Mouse (Mus musculus) limb, embryonic 10.5 days (tissue): ENCODE results near the gene Cldn6. TPM values are rescaled to one million over a fixed set of nuclear protein-coding genes. Genes with fewer than 3 reads are reported as not detected.

Experiments
- DNase-seq: peaks from one replicate; pipeline ENCODE4 v3.0.0-alpha.2; 2017; ENCODE audit warnings: low spot score
- H3K27ac ChIP-seq: fragments of 300-500 bp; sonication (generic); 2 replicates; pipeline ENCODE4 v1.5.1; 2016; ENCODE audit warnings: mild to moderate bottlenecking
- H3K27me3 ChIP-seq: fragments of 300-500 bp; sonication (generic); 2 replicates; pipeline ENCODE4 v1.6.1; 2016; ENCODE audit warnings: low read depth, mild to moderate bottlenecking; ENCODE audit not compliant: poor library complexity, severe bottlenecking
- H3K36me3 ChIP-seq: fragments of 300-500 bp; sonication (generic); 2 replicates; pipeline ENCODE4 v1.6.1; 2016; ENCODE audit warnings: mild to moderate bottlenecking, moderate library complexity
- H3K4me1 ChIP-seq: fragments of 300-500 bp; sonication (generic); 2 replicates; pipeline ENCODE4 v1.6.1; 2016
- H3K4me3 ChIP-seq: fragments of 300-500 bp; sonication (generic); 2 replicates; pipeline ENCODE4 v1.5.1; 2016; ENCODE audit warnings: mild to moderate bottlenecking, moderate library complexity
- H3K9me3 ChIP-seq: fragments of 300-500 bp; sonication (generic); replicated peaks from 2 replicates; pipeline ENCODE4 v1.6.1; 2016; ENCODE audit warnings: mild to moderate bottlenecking
- WGBS: fragments of 180-500 bp; shearing (Covaris S2); methylation state at CpG from one replicate; pipeline ENCODE4 v1.1.7; 2016; 5-methylcytosine and 5-hydroxymethylcytosine counted together
- polyA plus RNA-seq: library from polyadenylated mRNA; unstranded; fragments of >200 nt; fragmentation: Nextera tagmentation; extraction: Ambion mirVana; gene quantifications from 2 replicates; pipeline ENCODE4 v1.2.1, GENCODE M21; 2016

Gene Cldn6
- polyA plus RNA-seq, 1 experiment from 2014 or later: 32.7 TPM

DNA sequence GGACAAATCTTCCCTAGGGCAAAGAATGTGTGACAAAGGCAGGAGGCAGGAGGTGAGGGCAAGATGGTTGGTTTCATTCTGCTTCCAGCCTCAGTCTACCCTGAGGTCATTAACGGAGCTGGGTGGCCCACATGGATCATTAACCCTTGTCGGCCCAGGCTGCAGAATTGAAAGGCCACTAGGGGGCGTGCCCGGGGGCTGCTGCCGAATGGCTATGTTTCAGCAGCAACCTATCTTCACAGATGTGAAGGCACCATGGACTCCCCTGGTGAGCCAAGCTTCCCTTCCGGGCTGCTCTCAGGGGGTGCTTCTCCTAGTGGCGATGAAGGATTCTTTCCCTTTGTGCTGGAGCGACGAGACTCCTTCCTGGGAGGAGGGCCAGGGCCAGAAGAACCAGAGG, 17.5 kb upstream of the Cldn6 start:
- Histone ChIP-seq H3K27ac (no peak overlapping the region), H3K4me1 (peaks cover 27% of the 10 kb centered on the region), H3K36me3 (peaks cover 5% of the 10 kb centered on the region), H3K9me3 (no peaks in the 10 kb centered on the region), H3K27me3 (peaks cover 52% of the 10 kb centered on the region), H3K4me3 (no peak overlapping the region)
- 3% methylated on average over 9 of the region's 9 CpGs for WGBS
- DNase-seq: peak; percentile 63

DNA sequence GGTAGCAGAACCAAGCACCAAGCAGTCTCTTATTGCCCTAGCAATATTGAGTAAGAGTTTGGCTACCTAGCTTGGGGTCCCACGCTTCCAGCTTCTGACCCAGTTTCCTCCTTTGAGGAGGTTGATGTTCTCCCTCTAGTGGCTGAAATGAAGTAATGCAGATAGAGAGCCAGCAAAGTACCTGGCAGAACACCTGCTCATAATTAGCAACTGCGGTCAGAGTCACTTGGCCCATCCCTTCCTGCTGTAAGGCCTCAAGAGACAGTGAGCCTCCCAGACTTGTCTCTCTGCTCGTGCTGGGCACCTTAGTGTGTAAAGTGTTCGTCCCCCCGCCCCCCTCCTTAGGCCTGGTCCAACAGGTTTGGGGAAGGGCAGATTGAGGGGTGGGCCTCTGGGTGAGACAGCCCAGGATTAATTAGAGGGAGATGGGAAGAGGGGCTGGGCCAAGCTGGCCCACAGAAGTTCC, 14.5 kb upstream of the Cldn6 start:
- Histone ChIP-seq H3K4me3 (no peak overlapping the region), H3K27ac (no peak overlapping the region), H3K27me3 (peaks cover 43% of the 10 kb centered on the region), H3K36me3 (peaks cover 35% of the 10 kb centered on the region), H3K9me3 (no peaks in the 10 kb centered on the region), H3K4me1 (peaks cover 27% of the 10 kb centered on the region)
- peak; percentile 53 for DNase-seq
- WGBS: 14% methylated on average over 5 of the region's 5 CpGs

DNA sequence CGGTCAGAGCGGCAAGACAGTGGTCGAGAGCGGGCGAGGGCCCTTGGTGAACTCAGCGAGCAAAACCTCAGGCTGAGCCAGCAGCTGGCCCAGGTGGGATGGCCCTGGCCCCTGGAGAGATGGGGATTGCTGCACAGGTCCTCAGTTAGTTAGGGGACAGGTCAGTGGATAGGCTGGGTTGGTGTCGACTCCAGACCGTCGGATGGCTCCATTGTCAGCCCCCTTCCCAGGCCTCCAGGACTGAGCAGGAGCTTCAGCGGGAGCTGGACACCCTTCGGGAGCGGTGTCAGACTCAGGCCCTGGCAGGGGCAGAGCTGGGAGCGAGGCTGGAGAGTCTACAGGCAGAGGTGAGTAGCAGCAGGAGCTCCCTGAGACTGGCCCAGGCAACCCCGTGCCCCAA, 13.5 kb upstream of the Cldn6 start:
- 81% methylated on average over 14 of the region's 14 CpGs for WGBS
- H3K27ac ChIP-seq: peak overlapping the region; percentile 32; the same call in 1 of the 2 replicates
- H3K4me1 ChIP-seq: peaks cover 24% of the 10 kb centered on the region
- peaks cover 45% of the 10 kb centered on the region for H3K36me3 ChIP-seq
- H3K27me3 ChIP-seq: peaks cover 34% of the 10 kb centered on the region
- H3K9me3 ChIP-seq: no peaks in the 10 kb centered on the region
- no peak for DNase-seq
- H3K4me3 ChIP-seq: no peak overlapping the region

DNA sequence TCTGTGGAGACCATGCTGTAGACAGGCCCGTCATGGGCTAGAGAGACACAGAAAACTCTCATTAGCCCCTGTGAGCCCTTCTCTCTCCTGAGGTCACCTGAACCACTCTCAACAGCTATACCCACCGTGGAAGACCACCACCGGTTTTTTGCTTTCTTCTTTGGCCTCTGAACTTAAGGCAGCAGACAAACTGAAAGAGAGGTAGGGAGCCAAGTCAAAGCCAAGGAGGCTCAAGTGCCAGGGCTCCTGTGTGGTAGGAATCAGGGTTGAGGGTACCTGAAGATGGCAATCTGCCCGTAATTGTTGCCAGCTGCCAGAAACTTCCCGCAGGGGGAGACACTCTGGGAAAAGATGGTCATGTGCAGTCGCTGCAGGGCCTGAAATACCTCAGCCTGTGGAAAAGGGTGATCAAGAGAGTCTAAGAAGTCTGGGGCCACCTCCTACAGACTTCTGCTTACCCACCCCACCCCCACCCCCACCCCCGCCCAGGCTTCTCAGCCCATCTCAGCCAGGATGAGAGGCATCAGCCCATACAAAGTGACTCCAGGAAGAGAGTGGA, 8.5 kb upstream of the Cldn6 start:
- 90% methylated on average over 7 of the region's 7 CpGs for WGBS
- Histone ChIP-seq H3K4me3 (no peak overlapping the region), H3K36me3 (peaks cover 48% of the 10 kb centered on the region), H3K27me3 (peaks cover 16% of the 10 kb centered on the region), H3K4me1 (peaks cover 43% of the 10 kb centered on the region), H3K9me3 (no peaks in the 10 kb centered on the region), H3K27ac (no peak overlapping the region)
- DNase-seq: no peak

DNA sequence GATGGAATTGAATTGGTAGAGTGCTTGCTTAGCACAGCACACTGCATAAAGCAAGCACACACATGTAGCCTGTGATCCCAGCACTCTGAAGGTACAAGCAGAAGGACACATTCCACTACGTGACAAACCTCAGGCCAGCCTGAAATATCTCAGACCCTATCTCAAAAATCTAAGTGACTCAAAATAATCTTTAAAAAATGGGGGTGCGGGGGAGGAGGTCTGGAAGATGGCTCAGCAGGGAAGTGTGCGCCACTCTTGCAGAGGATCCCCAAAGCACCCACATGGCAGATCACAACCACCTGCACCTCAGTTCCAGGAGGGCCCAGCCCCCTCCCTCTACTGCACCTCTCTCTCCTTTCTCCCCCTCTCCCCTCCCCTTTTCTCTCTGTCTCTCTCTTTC, 7.5 kb upstream of the Cldn6 start:
- Histone ChIP-seq H3K4me3 (no peak overlapping the region), H3K36me3 (peaks cover 43% of the 10 kb centered on the region), H3K9me3 (no peaks in the 10 kb centered on the region), H3K27ac (no peak overlapping the region), H3K4me1 (peaks cover 46% of the 10 kb centered on the region), H3K27me3 (peaks cover 25% of the 10 kb centered on the region)
- WGBS: 88% methylated on average over 3 of the region's 3 CpGs
- DNase-seq: no peak

DNA sequence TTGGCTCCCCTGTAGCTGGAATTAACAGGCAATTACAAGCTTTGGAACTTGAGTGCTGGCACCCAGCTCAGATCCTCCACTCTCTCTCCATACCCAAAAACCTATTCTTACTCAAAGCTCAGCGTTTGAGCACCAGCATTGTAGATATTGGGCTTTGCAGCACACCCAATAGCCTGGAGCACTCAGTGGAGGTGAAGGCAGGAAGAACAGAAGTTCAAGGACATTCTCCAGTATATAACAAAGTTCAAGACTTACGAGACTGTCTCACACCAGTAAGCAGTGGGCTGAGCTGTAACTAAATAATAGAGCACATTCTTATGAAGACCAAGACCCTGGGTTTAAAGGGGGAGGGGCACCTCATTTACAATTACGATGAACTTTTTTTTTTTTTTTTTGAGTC, 6.3 kb upstream of the Cldn6 start:
- H3K36me3 ChIP-seq: peaks cover 31% of the 10 kb centered on the region
- no peaks in the 10 kb centered on the region for H3K9me3 ChIP-seq
- DNase-seq: no peak
- 70% methylated on average over 3 of the region's 3 CpGs for WGBS
- H3K27ac ChIP-seq: no peak overlapping the region
- H3K4me3 ChIP-seq: peak overlapping the region; percentile 68
- H3K27me3 ChIP-seq: peaks cover 31% of the 10 kb centered on the region
- peaks cover 53% of the 10 kb centered on the region for H3K4me1 ChIP-seq

DNA sequence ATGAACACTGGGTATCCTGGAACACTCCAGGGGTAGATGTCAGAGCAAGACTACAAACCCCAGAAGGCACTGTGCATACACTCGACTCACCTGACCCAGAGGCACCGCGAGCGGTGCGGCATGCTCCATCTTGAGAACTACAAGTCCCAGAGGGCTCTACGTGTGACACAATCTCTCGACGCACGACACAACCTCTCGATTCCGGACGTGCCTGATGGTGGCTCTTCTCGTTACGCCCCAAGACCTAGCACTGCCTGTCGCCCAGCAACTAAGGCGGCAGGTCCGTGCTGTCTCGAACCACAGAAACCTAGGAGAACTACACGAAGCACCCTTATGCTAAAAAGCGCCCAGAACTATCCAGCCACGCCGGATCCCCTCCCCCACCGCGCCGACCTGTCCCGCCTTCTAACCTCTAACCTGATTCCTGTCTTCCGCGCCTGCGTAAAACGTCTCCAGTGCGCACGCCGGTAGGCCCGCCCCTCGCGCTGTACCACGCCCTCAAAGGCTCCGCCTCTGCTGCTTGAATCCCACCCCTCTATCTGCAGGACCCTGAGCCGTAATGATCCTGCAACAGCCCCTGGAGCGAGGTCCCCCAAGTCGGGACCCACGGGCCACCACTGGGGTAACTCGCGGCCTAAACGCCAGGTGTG, 5.5 kb upstream of the Cldn6 start, which contains the start of the genes Hcfc1r1 and Thoc6:
Gene Hcfc1r1, plus strand, starts transcription at position 173 of the 650 bp plus-strand sequence.
Gene Thoc6, minus strand, starts transcription at position 459 of the 650 bp plus-strand sequence.
- no peaks in the 10 kb centered on the region for H3K9me3 ChIP-seq
- H3K4me1 ChIP-seq: peaks cover 53% of the 10 kb centered on the region
- H3K27ac ChIP-seq: peak within 1 kb of the TSS; percentile 93
- under 1% methylated on average over 45 of the region's 45 CpGs for WGBS
- DNase-seq: peak; percentile 92
- peaks cover 23% of the 10 kb centered on the region for H3K36me3 ChIP-seq
- peak within 1 kb of the TSS; percentile 68 for H3K4me3 ChIP-seq
- H3K27me3 ChIP-seq: peaks cover 39% of the 10 kb centered on the region

DNA sequence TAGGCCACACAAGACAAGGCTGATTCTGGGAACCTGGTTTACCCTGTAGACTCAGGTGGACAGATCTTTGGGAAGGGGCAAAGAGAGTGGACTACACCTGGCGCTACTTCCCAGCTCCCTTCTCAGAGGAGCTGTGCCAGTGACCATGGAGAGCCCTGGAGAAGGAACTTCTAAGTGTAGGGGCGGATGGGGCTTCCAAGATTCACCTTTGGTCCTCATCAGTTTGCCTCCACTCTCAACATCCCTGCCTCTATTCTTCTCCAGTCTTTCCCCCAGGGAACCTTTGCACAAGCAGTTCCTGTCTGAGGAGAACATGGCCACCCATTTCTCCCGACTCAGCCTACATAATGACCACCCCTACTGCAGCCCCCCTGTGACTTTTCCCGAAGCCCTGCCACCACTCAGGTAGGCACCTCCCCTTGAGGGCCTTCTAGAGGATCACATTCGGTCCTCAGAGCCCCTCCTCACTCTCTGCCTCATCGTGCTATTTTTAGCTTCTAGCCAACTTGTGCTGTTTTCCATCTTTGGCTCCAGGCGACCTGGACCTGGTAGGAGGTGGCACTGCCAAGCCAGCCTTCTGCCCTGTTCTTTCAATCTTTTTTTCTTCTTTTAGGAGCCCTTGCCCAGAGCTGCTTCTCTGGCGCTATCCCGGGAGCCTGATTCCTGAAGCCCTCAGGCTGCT, 4.6 kb upstream of the Cldn6 start:
- no peak for DNase-seq
- H3K4me1 ChIP-seq: peaks cover 58% of the 10 kb centered on the region
- peaks cover 47% of the 10 kb centered on the region for H3K27me3 ChIP-seq
- no peaks in the 10 kb centered on the region for H3K9me3 ChIP-seq
- peak overlapping the region; percentile 93; the same call in 1 of the 2 replicates for H3K27ac ChIP-seq
- H3K4me3 ChIP-seq: peak overlapping the region; percentile 68
- WGBS: 34% methylated on average over 9 of the region's 9 CpGs
- H3K36me3 ChIP-seq: peaks cover 15% of the 10 kb centered on the region

DNA sequence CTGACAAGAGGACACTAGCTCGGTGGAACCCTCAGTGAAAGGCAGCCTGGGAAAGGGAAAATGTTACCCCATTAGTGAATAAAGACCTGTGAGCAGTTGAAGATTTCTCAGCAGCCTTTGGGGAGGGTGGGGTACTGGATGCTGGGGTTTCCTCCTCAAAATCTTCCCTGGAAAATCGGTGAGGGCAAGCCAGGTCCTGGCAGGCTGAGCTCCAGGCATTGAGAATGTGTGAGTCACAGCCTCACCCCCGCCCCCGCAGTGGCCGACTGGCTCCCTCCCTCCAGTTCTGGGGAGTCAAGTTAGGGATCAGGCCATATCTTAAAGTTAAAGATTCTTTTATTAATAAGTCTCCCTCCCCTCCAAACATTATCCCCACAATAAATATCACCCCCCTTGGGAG, 3.9 kb upstream of the Cldn6 start:
- 25% methylated on average over 5 of the region's 5 CpGs for WGBS
- Histone ChIP-seq H3K36me3 (peaks cover 7% of the 10 kb centered on the region), H3K27ac (no peak overlapping the region), H3K27me3 (peaks cover 54% of the 10 kb centered on the region), H3K9me3 (no peaks in the 10 kb centered on the region), H3K4me1 (peaks cover 62% of the 10 kb centered on the region), H3K4me3 (peak overlapping the region; percentile 68; the same call in 1 of the 2 replicates)
- no peak for DNase-seq

DNA sequence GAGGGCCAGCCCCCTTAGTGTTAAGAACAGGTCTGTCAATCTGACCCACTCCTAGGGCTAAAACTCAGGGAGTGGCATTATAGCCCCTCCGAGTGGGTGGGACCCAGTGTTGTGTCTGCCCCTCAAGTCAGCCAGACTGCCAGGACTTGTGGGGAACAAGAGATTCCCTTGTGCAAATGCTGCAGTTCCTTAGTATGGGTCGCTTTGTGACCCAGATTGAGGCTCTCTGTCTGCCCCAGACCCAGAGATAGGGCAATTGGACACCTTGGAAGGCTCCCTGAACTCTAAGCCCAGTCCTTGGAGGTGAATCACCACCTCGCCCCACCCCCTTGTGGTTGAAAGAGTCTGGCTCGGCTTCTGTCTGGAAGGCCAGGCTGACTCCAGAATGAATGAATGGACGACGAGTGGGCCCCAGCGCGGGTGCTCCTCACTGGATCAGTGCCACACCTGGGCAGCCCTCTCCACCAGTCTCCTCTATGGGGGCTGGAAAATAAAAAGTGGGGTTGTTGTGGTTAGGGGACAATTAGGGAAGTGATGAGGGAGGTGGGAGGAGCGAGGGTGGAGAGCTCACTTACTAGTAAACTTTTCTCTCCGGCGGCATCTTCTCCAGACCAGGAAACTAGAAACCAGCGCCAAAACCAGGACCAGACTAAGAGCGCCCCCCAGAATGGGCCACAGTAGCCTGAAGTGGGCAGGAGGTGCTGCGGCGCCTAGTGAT, 3.3 kb upstream of the Cldn6 start:
- whole genome bisulfite sequencing: 9% methylated on average over 15 of the region's 15 CpGs
- no peak overlapping the region for H3K27ac ChIP-seq

DNA sequence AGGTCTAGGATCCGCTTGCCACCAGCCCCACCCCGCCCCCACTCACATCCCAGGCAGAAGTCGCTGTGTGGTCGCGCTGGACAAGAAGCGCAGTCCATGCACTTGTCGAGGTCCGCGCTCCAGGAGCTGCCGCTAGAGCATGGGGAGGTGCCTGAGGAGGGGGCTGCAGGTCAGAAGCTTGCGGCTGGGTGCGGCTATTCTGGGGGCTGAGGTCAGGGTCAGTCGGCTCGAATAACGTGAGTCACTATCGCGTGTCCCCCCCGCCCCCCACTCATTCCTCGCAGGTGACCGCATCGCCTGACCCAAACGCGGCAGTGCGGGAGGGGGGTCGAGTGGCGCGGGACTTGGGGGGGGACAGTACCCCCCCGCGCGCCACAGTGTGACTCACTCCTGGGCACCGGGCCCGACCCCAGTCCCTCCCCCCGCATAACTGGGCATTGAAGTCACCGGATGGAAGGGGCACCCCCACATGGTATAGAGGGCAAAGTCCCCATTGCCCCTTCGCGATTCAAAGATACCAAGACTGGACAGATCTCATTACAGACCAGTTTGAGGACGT, 2.5 kb upstream of the Cldn6 start:
- Histone ChIP-seq H3K27me3 (peaks cover 69% of the 10 kb centered on the region), H3K4me3 (peak overlapping the region; percentile 58), H3K4me1 (peaks cover 62% of the 10 kb centered on the region), H3K36me3 (no peaks in the 10 kb centered on the region), H3K27ac (peak overlapping the region; percentile 37; the same call in 1 of the 2 replicates), H3K9me3 (no peaks in the 10 kb centered on the region)
- under 1% methylated on average over 37 of the region's 37 CpGs for WGBS
- DNase-seq: peak; percentile 60

More for the DNA sequence above, 3.3 kb upstream of the Cldn6 start:
- Histone ChIP-seq H3K27me3 (peaks cover 60% of the 10 kb centered on the region), H3K4me3 (peak overlapping the region; percentile 58), H3K4me1 (peaks cover 62% of the 10 kb centered on the region), H3K9me3 (no peaks in the 10 kb centered on the region), H3K36me3 (peaks cover 1% of the 10 kb centered on the region)
- peak; percentile 51 for DNase-seq

DNA sequence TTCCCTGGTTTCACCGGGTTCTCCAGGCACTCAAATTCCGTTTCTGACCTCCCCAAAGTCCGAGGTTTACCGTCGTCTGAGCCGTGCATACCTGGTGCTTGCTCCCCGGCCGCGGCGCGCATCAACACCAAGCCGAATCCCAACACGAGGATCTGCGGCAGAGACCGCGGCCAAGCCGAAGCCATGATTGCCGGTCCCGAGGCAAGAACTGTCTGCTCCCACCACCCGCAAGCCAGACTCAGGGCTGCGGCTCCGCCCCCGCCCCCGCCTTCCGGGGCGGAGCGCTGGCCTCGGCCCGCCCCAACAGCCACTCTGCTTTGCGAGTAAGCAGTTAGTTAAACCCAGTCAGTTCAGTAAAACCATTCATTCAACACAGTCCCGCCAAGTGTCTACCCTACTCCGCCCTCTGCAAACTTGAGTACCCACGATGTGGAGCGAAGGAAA, 1.8 kb upstream of the Cldn6 start, which contains the start of gene Tnfrsf12a:
Gene Tnfrsf12a, minus strand, starts transcription at position 233 of the 444 bp plus-strand sequence.
- WGBS: under 1% methylated on average over 34 of the region's 34 CpGs
- H3K4me1 ChIP-seq: peaks cover 62% of the 10 kb centered on the region
- peak; percentile 87 for DNase-seq

More for the DNA sequence above, 1.8 kb upstream of the Cldn6 start, which contains the start of gene Tnfrsf12a:
- no peaks in the 10 kb centered on the region for H3K36me3 ChIP-seq
- peaks cover 76% of the 10 kb centered on the region for H3K27me3 ChIP-seq
- H3K27ac ChIP-seq: peak within 1 kb of the TSS; percentile 37
- H3K9me3 ChIP-seq: no peaks in the 10 kb centered on the region
- peak within 1 kb of the TSS; percentile 58 for H3K4me3 ChIP-seq
